Mouse (Mus musculus): ENCODE data around the gene Tuba4a.
A peak's percentile ranks its signal among the peaks of the same experiment; 100 is the strongest.

Gene Tuba4a

DNA sequence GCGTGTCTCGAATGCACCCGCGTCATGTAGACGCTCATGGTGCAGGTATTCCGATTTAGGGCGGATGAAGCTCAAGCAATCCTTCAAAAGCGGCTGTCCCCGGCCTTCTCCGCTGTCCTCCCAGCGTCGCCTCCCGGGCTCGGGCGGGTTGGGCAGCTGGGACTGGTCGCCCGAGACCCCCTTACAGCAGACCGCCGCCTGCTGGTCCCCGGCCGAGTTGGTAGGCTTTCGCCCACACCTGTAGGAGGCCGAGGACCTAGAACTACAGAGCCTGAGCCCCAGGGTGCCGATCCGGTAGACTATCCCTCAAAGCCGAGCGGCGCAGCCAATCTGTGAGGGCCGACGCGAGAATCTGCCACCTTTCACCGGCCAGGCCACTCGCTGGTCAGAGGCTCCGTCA lies at the start of gene Tuba4a:
TSS of gene Tuba4a (minus strand) at position 335 of the 400 bp plus-strand sequence.
- no peak for DNase-seq (ENCODE audit: low spot score)

DNA sequence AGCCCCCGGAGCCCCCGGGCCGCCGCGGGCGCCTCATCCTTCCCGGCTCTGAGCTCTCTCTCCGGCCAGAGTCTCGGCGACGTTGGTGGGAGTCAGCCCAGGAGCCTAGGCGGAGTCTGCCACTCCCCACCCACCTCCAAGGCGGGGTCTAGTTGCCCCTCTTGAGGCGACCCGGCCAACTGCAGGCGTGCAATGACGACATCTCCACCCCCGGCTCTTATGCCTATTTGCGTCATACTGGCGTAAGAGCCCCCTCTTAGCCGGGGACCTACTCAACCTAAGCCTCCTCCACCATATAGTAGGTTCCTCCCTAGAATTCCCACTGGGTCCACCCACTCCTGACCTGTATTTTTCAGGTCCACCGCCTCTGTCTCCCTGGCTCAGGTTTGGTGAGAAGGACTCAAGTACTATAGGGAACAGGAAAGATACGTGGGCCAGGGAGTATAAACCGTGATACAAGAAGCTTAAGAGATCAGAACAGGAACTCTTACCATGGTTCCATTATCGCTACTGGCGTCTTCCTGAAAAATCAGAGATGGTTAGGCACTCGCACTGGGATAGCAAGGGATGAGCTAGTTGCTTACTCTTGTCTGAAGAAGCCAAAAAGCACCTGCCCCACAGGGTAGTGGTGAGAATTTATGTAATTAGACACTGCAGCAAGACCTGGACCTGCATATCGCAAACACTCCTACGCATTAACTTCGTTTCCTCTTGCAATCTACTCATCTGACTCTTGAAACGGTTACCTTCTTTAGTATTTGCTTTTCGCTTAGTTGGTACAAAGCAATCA lies 44.6 kb upstream of the Tuba4a start, which contains the start of gene Ptprn:
TSS of gene Ptprn (minus strand) at position 412 of the 790 bp plus-strand sequence.
- no peak for DNase-seq (ENCODE audit: low spot score)

DNA sequence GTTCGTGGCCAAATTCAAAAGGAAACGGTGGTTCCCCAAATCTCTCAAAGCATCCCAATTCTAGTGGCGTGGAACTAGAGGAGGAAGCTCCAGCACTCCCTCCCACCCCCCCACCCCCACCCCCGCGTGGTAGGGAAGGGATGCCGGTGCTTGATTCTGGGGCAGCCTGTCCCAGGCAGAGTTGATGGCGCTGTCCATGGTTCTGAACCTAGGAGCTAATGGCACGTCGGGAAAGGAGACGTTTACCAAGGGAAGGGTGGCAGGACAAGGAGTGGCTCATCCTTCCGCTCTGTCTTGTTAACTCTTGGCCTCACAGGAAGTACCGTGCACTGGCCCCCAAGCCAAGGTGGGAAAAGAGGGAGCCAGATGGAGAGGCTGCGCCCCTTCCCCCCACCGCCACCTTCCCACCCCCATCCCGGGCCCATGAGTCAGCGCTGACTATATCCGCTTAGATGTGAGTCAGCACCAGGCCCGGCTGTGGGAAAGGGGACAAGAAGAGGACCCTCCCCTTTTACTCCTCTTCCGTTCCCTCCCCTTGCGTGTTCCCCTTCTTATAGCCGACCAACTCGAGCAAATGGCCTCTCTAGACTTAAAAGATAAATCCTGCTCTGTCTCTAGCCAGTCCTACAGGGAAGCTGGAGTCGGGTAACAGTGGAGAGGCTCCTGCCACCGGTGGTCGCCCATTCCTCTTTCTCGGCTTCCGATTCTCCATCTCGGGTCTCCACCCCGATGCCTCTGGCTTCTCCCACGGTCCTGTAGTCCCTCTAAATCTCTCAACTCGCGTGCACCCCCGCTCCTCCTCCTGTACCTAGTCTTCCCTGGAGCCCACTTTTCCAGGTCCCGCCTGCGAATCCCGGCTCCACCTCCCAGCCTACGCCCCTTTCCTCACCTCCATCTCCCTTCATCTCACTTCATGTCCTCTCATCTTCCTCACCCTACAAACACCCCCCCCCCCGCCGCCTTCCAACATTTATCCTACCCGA lies 43.6 kb upstream of the Tuba4a start:
- DNase-seq (ENCODE audit: low spot score): peak; percentile 36

DNA sequence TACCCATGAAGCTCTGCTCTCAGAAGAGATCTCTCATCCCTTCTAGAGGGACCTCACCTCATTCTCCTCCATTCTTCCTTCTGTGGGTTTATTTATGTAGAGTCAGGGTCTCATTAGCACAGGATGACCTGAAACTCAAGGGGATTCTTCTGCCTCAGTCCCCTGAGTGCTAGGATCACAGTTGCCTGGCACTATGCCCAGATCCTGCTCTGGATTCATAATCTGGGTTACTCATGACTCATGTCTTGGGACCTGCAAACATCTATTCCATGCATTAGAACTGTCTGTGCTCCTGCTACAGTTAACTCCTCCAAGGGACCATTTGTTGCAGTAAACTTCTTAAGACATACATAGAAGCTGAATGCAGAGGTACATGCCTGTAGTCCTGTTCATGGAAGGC lies 41.6 kb upstream of the Tuba4a start:
- no peak for DNase-seq (ENCODE audit: low spot score)

DNA sequence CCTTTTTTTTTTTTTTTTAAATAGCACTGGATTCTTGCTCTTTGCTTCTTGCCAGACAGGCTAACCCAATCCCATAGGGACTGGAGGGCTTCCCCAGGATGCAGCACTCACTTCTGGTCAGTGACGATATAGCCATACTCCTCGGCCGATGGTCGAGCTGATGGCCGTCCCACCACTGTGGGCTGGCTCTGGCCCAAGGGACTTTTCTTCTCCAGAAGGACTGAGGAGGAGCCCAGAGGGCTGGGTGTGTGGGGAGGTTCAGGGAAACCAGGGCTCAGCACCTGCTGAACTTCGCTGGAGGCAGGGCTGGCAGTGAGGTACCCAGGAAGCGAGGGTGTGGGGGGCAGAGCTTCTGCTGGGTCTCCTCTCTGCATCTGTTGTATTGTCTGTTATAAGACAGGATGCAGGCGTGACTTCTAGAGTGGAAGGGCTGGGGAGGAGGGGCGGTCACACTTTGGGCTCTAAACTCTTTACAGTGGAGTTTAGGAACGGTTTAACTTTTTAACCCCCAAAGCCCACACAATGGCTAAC lies 35.9 kb upstream of the Tuba4a start:
- DNase-seq (ENCODE audit: low spot score): no peak

DNA sequence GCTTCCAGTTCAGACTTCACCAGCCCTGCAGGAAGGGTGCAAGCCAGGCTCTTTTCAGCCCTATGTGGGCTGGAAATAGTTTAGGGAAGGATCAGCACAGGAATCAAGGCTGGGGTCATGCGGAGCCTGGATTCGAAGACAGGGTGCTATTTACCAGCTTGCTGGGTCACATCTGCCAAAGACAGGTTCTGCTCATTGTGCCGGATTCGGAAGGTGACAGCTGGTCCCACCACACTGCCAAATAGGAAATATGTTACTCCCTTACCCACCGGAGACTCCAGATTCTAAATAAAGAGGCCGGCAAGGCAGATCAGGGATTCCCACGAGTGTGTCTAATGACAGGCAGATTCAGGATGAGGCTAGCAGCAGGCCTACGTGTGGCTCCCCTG lies 35.0 kb upstream of the Tuba4a start:
- DNase-seq (ENCODE audit: low spot score): no peak

DNA sequence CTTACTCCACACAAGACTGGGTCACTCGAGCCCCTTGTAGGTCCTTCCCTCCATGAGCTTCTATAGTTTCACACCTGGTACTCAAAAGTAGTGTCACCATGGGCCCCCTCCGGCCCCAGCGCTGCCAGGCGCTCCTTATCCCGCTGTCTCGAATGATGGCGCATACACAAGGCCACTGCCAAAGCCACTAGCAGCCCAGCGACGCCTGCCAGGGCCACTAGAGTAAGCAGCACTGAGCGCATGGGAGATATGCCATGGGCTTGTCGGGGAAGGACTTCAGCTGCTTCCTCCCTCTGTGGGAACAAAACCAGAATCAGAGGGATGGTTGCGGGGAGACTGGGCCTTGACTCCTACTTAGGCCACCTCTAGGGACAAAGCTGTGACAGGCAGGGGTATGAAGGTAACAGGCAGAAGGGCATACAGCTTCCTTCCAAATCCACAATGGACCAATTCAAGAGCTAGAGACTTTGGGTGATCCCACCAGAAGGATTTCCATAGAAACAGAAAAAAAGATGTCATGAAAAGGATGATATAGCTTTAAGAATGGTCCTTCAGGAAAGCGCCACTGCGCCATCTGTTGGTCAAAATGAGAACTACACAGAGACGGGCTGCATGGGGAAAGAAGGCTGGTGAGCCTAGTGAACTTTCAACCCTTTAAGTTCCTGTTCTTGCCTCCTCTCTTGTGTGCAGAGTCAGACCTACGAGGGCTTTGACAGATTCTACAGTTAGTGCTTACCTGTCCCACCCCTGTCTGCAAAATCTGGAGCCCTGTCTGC lies 34.4 kb upstream of the Tuba4a start:
- DNase-seq (ENCODE audit: low spot score): peak; percentile 48

DNA sequence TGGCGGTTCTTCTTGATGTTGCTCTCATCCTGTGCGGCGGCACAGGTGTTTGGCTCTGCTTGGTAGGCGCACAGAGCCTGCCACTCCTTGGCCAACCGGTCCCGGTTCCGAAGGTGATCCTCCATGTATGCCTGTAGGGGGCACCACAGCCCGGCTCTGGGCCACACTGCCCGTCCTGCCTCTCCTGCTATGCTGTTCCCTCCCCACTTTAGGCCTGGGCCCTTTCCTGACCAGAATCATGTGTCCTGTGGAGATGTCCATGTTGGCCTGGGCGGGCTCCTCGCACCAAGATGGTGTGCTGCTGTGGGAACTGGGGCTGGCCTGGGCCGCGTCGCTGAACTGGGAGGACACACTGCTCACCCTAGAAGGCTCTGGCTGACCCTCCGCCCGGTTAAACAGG lies 33.4 kb upstream of the Tuba4a start:
- no peak for DNase-seq (ENCODE audit: low spot score)

DNA sequence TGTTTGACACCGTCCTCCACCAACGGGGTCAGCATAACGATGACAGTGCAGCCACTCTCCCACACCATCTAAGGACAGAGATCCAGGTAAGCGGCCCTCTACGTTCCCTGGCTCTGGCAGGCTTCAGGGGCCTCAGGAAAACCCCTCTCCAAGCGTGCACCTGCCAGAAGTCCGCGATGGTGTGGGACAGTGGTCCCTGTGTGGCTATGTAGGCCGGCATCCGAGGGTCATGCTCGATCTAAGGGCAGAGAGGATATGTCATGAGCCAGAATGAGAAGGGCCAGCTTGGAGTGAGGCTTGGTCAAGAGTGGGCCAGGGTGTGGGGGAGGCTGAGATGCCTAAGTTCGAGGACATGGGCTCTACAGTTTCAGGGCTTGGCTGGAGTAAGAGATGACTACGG lies 32.6 kb upstream of the Tuba4a start:
- DNase-seq (ENCODE audit: low spot score): no peak

DNA sequence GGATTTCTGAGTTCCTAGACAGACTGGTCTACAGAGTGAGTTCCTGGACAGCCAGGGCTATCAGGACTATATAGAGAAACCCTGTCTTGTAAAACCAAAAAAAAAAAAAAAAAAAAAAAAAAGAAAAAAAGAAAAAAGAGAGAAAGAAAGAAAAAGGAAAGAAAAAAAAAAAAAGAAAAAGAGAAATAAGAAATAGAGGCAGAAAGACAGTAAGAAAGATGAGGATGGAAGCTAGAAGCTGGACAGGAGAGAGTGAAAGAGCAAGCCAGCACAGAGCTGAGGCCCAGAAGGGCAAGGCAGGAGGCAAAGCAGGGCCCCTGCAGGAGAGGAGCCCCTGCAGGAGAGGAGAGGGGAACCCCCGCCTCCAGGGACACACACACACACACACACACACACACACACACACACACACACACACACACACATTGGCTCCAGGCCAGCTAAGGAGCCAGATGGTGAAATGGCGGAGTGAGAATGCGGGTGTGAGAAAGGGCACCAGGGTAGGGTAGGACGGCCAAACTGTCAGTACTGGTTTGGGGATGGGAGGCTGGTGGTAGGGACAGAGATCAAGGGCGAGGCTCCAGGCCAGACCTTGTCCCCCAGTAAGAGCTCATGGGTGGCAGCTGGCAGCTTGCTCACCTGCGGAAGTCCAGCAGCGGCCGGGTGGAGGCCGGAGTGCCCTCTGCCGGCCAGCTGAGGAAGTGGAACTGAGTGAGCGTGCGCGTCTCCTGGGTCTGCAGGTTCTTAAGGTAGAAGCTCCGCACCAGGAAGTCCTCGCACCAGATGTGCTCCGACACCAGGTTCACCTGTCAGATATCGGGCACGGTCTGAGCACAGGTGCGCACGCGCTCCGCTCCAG lies 31.7 kb upstream of the Tuba4a start:
- DNase-seq (ENCODE audit: low spot score): peak; percentile 42

DNA sequence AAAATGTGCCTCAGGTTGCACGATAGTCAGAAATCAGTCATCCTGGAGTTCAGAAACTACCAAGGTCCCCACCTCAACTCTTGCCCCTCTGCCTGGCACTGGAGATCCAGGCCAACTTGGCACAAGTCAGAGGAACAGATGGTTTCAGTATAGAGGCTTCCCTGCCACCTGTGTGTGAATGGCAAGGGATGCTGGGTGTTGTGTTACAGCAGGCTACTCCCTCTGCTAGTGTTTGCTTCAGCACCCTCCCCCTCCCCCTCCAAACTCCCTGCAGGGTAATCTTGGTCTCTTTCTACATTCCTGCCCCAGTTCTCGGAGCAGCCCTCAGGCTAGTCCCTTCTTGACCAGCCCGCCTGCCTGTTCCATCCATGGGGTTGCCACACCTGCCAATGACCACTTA lies 30.8 kb upstream of the Tuba4a start:
- no peak for DNase-seq (ENCODE audit: low spot score)

DNA sequence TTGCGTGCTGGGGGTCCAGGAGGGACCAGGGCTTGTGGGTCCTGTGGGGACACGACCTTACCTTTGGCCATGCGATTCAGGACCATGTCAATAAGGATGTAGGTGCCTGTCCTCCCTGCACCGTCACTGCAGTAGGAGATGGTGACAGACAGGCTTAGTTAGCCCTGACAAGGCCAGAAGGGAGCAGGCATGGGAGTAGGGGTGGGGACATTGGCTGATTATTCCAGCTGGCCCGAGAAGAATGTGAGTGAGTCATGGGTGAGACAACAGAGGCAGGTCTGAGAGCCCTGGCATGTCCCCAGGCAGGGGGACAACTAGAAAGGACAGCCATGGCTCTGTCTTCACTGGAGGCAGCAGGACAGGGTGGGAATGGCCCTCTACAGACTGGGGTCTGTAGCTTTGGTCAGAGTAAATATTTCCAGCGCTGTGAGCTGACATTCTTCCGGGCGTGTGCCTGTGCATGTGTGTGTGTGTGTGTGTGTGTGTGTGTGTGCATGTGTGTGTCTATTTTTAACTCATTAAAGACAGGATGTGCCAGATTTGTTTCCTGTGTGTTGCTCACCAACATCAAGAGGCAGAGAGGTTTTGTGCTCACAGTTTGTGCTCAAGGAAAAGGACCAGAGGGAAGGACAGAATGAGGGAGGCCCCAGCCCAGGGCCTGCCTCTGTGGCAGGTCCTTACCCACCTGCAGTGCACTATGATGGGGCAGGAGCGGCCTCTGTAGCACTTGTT lies 28.5 kb upstream of the Tuba4a start:
- no peak for DNase-seq (ENCODE audit: low spot score)

DNA sequence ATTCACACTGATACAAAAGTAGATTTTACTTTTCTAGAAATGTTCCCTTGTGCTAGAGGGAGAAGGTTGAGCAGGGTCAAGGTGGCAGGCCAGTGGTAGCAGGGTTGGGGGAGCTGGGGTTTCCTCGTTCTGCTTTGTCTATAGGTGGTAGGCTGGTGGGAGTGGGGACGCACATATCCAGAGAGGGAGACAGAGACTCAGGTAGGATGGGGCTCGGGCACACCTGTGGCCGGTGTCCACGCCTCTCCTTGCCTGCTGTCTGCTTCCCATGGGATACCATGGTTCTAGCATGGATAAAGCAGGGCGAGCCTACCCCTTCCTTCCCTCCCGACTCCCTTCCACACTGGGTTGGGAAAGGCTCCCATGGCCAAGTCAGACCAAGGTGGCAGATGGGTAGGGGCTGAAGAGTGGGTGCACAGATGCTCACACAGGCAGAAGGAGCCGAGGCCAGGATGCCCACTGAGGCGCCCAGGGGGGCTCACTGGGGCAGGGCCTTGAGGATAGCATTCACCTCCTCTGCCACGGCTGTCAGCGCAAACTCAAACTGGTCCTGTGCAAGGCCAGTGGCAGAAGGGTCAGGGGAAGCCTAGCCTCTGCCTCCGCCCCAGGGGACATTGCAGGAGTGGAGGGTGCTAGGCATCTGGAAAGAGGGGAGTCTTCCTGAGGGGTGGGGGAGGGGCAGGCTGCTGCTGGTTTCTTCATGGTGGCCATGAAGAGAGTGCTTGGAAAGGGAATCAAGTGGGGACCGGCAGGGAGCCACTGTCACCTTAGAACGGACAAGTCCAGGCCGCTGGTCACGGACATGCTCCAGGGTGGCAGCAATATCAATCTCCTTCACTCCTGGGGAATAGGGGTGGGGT lies 27.6 kb upstream of the Tuba4a start:
- DNase-seq (ENCODE audit: low spot score): no peak

DNA sequence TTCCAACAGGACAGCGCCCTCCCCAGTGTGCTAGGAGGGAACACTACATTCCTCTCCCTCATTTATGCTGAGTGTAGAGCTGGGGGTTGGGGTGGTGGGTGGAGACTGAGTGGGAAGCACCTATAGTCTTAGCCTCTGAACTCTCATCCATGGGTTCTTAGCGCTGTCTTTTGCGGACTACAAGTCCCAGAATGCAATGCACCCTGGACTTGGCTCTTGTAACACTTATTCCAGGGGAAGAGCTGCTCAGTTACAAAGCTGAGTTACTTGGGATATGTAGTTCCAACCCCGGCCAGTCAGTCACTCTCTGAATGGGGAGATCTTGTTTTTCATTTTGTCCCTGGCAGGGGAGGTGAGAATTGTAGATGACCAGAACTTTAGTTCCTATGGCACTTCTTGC lies 25.2 kb upstream of the Tuba4a start:
- DNase-seq (ENCODE audit: low spot score): no peak

DNA sequence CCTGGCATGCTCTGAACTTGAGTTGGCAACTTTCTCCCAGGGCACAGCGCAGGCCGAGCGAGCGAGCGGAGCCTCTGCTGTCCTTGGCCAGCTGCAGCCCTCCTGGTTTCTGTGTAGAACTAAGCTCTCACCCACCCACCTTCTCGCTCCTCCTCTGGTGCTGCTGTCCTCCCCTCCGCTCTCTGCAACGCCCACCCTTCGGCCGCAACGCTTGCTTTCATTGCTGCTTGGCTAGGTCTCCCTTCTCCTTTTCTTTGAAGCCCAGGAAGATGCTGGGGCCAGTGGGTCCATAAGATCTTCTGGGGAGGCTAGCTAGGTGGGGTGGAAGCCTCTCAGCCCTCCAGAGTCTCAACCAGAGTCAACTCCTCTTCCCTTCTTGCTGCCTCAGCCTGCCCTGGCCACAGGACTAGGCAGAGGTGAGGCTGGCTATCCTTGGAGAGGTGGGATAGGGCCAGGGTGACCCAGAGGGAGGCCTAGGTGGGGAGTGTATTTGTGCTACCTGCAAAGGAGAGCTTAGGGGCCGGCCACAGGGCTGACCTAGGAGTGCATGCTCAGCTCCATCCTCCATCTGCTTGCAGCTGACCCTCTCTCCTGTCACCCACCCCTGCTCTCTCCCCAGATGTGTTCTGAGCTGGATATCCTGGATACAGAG lies 24.6 kb upstream of the Tuba4a start:
- DNase-seq (ENCODE audit: low spot score): no peak

DNA sequence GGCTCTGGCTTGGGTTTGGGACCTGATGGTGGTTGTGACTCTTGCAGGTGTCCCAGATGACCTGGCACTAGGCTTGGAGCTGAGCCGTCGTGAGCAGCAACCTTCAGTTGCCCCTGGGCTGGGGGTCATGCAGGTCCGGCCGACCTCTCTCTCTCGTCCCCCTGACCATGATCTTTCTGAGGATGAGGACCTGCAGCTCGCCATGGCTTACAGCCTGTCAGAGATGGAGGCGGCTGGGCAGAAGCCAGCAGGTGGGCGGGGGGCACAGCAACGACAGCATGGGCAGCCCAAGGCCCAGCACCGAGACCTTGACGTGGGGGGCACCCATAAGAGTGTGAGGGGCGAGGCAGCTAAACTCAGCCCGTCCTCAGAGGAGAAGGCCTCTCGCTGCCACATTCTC lies 23.7 kb upstream of the Tuba4a start:
- no peak for DNase-seq (ENCODE audit: low spot score)

DNA sequence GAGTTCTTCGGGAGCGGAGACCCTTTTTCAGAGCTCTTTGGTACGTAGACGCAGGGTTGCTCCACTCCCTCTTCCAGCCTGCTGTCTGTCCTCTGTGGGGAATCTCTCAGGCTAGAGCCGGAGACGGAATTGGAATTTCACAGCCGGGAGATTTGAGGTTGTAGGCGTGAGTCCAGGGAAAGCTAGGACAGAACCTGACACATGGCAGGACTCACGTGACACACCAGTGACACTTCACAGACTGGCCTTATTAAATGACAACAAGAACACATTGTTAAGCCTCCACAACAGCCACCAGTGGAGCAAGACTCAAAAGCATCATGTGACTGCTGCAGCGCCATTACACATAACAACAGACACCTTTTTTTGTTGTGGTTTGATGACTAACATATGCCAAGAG lies 19.9 kb upstream of the Tuba4a start:
- DNase-seq (ENCODE audit: low spot score): no peak

DNA sequence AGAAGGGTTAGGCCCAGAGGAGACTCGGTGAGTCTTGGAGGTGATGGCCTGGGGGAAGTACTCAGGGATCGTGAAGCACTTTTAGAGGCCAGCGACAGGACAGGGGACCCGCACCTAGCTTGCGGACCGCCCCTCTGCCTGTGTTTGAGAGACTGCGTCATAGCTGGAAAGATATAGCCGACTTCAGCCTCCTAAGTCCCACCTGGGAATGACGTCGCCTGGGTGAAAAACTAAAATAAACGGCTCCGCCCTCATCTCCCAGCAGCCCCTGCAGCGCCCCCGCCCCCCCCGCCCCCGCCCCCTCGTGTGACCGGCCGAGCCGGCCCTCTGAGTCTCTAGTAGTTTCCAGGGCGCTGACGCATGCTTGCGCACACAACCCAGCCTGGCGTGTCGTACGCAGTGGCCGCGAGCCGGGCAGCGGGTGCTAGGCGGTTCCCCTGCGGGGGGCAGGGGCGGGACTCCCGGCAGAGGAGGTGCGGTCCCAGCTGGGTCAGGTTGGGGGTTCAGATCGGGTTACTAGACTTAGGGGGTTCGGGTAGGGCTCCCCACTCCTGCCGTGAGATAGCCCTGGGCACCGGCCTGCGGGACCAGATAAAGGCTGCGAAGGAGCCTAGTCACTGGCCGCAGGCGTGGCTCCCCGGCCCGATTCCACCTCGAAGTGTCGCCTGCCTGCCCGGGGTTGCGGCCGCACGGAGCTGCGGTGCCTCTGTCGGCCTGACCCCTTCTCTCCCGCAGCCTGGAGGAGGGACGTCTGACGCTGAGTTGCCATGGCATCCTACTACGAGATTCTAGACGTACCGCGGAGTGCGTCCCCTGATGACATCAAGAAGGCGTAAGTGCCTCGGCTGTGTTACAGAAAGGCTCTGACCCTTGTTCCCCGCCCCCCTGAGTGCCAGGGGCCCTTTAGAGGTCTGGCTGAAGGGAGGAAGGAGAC lies 16.7 kb upstream of the Tuba4a start, which contains the start of gene Dnajb2:
TSS of gene Dnajb2 (plus strand) at position 290 of the 934 bp plus-strand sequence.
- DNase-seq (ENCODE audit: low spot score): peak; percentile 73

All from ovary, postnatal 10 days (tissue).